Mouse (Mus musculus): ENCODE data around the gene Sema4f.
A peak's percentile ranks its signal among the peaks of the same experiment; 100 is the strongest.

The Sema4f gene

DNA sequence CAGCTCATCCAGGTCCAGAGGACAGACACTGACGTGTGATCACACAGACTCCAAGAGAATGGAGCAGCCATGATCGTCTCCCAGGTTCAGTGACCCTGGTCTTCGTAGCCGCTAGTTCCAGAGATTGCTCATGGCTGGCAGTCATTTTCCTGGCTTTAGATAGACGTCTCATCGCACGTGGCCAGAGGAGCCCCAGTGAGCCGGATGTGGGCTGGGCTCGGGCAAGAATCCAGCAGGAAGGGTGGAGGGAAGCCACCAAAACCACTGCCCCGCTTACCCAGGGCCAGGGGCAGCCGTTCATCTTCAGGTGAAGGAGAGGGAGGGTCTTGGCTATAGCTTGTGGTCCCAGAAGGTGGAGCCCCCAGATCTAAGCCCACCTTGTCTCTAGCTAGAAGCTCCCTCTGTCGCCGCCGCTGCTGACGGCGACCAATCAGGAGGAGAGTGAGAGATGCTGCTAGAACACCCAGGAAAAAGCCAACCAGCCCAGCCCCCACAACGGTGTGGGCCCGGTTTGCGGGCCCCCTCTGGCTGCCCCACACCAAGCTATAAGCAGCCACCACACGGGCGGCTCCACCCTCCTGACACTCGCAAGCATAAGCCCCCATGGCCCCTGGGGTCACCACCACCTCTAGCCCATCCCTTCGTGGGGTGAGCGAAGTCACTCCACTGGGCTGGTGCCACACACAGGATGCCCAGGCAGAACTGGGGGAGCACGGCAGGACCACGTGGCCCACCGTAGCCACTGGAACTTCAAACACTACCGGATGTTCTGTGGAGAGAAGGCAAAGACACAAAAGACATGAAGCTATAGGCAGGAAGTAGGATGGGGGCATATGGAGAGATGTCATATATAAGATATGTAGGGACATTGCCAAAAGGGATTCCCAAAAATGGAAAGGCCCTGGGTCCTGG lies 26.0 kb downstream of the Sema4f start:
- peak; percentile 60 to 80 for DNase-seq

DNA sequence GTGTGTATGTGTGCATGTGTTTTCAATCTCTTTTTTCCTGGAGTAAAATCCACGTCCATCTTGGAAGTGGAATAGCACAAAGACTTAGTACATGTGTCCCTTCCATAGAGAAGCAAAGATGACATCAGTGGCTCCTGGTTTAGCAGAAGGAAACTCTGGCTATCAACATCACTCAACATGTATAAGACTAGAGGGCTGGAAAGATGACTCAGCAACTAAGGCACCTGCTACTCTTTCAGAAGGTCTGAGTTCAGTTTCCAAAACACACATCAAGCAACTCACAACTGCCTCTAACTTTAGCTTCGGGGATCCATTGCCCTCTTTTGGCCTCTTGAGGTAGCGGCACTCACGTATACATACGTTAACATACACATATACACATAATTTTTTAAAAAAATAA lies 28.3 kb downstream of the Sema4f start:
- DNase-seq: peak in 1 of 2 experiments; percentile 9

DNA sequence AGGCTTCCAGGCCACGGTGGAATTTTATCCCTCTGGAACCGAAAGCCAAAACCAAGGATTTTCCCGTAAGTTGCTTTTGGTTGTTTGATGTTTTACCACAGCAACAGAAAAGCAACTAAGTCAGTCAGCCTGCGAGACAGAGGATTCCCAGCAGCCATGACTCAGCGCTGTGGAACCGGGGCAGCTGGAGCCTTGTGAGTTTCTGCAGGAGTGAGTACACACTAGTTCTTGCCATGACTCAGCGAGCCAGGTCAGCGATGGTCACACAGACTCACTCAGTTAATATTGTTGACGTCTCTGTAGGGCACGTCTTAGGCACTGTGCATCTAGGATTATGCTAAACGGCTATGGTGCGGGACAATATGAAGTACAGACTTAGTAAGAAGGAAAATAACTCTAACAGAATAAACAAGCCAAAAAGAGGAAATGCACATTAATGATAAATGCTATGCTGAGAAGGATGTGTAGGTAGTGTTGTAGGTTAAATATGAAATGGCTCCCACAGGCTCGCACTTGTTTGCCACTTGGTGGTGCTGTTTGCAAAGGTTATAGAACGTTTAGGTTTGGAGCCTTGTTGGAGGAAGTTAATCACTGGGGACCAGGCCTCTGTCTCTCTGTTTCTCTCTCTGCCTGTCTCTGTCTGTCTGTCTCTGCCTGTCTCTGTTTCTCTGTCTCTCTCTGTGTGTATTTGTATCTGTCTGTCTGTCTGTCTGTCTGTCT lies 30.3 kb downstream of the Sema4f start:
- DNase-seq: peak in 1 of 2 experiments; percentile 21

DNA sequence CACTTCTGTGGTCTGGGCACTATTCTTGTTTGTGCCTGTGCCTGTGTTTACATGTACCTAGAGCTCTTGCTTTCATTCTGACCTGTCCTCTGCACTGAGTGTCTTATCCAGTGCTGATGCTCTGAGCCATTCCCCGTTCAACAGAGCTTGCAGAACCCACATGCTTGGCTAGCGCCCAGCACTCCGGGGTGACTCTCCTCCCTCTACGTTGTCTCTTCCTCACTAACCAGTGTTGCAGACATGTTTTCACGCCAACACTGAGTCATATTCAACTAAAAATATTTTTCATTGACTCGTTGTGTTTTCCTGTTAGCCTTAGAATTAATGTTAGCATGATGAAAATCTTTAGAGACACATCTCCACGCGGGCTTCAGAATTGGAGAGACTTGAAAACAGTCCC lies 31.5 kb downstream of the Sema4f start:
- no peak for DNase-seq

DNA sequence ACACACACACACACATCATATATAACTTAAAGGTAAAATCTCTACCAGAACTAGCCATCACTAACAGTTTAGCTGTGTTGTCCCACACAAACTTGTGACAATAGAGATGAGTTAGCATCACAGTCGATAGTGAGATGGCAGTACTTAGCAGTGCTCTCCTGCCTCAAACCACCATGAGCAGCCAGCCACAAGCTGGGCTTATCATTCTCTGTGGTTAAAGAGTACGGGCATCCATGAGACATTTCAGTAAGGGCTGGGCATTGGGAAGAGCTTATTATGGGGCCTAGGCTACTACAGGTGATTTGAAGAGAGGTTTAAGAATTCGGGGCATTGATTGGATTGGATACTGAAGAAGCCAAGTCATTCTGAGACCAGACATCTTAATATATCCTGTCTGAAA lies 32.6 kb downstream of the Sema4f start:
- no peak for DNase-seq

DNA sequence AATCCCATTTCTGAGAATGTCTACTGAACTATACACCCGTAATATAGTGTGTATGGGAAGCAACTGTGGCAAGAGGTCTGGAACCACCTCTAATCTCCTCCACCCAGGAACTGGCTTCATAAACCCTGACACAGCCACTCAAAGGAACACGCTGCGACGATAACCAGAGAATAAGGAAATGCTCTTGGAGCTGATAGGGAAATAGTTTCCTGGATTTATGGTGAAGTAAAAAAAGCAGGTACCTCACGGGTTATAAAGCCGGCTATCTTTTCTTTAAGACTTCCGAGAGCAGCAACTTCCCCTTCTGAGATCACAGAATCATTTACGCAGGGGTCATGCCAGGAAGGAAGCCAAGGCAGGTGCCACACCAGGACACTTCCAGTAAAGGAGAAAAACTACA lies 37.0 kb downstream of the Sema4f start:
- no peak for DNase-seq

DNA sequence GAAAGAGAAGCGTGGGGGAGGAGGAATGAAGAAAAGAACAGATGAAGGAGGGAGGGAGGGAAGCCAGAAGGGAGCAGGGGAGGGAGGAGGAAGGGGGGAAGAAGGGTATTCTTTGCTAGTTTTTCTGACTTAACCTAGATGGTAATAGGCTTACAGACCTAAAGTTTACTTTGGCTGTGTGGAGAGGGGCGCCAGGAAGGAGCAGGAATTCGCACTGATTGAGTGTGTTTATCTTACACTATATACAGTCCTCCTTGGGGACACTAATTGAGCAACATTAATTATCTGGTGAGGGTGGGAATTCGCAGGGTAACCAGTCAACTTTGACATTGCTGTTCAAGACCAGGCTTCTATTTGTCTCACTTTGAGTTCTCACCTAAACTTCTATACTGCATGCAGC lies 40.8 kb downstream of the Sema4f start:
- no peak for DNase-seq

DNA sequence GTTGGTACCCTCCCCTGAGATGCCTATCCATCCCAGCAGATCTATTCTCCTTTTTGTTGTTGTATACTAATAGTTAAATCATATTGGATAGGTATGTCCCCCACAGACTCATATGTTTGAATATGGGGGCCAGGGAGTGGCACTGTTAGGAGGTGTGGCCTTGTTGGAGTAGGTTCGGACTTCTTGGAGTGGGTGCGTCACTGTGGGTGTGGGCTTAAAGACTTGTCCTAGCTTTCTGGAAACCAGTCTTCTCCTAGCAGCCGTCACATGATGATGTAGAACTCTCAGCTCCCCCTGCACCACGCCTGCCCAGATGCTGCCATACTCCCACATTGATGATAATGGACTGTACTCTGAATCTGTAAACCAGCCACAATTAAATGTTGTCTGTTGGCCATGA lies 41.3 kb downstream of the Sema4f start:
- no peak for DNase-seq

DNA sequence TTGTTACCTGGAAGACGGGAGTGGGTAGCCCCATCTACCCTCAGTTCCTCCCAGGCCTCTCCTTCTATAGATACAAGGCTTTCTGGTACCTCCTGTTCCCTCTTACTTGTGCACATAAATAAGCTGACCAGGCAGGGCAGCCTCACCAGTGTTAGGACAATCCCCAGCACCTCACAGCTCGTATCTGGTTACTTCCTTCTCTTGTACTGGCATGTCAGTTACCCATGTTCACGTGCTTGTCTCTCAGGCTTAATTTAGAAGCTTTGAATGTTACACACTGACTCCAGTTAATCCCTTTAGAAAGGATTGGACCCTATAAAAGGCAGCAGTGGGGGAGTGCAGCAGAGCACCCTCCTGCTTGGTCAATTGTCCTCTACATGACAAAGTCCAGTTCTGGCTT lies 42.3 kb downstream of the Sema4f start:
- DNase-seq: no peak

DNA sequence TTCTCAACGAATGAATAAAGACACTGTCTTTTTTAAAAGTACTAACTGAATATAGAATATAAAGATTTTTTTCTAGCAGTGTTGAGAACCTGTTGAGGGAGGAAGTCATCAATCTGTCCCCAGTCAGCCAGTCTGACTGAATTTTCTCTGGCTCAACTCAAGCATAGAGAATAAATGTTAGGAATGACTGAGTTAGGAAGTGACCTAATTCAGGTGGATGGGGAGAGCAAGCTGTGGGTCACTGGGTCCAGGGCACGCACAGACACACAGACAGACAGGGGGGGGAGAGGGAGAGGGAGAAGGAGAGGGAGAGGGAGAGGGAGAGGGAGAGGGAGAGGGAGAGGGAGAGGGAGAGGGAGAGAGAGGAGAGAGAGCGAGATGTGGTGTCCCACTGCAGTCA lies 46.2 kb downstream of the Sema4f start:
- DNase-seq: no peak

DNA sequence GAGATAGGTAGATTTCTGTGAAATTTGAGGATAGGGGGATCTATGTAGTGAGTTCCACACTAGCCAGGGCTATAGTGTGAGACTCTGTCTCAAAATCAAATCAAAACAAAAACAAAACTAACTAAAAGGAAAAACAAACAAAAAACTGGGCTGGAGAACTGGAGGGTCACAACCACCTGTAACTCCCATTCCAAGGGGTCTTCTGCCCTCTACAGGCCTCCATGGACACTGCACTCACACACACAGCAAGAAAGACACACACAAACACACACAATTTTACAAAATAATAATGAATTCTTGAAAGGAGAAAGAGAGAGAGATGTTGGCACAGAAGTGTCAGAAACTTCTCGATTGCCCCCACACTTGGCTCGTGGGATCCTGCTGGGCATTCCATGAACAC lies 47.0 kb downstream of the Sema4f start:
- no peak for DNase-seq

DNA sequence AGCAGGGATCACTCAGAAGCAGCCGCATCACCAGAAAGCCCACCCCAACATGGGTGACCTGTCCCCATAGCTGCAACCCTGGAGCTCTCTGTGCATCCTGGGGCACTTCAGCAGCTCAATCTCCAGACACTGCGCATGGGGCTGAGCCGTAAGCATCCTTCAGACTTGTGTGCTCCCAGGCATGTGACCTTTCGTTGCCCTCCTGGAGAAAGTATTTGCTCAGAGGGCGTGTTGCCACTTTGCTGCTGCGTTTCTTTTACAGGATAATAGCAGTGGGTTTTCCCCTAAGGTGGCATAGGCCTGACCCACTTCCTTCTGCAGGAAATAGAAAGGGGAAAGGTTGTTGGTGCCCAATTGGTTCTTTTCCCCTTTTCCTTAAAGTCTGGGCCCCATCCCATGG lies 48.1 kb downstream of the Sema4f start:
- DNase-seq: no peak

DNA sequence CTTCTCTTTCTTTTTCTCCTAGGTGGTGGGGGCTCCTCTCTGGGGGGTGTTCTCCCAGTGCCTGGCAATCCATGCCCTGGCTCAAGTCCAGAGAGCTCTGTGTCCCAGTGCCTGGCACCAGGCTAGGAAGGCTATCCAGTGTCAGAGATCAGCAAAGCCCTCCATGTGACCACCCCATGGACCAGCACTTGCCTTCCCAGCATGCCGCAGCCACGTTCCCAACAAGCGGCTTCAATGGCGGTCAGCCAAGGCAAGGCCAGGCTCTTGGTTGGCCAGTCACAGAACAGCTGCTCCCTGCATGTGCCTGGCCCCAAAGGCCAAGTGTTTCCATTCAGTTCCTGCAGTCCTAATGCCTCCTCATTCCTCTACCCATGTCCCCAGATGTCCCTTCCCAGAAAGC lies 53.2 kb downstream of the Sema4f start:
- no peak for DNase-seq

DNA sequence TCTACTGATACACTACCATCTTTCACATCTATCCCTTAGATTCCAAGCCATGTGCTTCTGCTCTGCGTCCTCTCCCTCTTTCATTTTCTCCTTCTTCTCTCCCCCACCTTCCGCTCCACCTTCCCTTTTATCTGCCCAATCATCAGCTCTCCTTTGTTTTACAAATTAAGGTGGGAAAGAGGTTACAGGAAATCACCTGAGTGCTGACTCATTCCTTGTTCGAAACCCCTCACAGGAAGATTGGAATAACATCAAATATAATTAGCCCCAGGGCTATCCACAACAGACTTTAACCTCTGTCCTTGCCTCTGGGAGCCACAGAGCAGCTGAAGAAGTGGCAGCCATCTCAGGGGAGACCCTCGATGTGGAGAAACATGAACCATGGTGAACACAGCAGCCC lies 53.7 kb downstream of the Sema4f start:
- no peak for DNase-seq

DNA sequence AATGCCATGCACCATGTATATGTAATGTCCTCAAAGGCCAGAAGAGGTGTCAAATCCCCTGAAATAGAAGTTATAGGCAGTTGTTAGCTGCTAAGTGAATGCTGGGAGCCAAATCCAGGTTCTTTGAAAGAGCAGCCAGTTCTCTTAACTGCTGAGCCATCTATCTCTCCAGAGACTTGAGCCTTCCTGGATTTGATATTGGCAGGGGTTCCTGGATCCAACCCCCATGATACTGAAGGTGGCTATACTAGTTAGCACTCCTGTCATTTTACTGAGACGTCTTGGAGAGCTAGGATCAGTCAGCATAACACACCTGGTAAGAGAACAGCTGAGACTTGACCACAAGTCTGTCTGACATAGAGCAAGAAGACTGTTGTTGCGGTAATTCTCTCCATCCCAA lies 54.1 kb downstream of the Sema4f start:
- DNase-seq: no peak

DNA sequence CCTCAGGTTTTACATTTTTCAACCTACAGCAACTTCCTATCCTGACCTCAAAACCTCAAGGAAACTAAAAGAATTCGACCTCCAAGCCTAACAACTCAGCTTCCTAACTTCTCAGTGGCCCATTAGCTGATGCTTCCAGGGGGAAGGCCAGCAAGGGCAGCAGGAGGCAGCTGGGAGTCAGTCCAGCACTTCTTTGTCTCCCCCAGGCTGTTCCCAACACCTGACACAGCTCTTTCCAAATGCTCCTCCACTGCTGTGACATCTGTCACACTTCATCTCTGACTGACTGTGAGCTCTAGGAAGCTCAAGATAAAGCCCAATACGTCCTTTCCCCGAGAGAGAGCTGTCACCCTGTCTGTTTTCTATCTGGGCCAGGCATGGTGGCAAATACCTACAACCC lies 55.0 kb downstream of the Sema4f start:
- no peak for DNase-seq

DNA sequence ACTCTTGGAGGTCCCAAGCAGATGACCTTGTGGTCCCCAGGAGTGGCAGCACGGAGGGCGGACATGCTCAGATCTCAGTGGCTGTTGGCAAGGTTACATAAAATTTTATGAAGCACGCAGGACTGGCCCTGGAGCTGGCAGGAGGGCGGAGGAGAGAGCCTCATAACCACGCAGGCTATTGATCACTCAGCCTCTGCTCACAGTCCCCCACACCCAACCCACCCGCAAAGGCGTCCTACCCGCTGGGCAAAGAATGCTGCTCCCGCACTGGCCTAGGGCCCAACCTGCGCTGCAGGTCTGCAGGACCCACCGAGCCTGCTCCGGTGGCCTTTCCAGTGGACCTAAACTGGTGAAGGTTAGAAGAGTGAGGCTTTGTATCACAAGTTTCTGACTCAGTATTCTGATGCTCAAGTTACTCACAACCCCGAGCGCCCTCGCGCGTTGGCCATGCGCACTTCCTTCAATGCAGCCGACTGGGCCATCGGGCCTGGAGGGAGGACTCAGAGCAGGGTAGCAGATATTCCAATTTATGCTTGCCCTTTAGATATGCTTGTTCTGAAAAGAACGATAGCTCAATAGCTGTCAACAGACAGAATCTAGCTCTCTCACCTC lies 58.0 kb downstream of the Sema4f start:
- DNase-seq: no peak

DNA sequence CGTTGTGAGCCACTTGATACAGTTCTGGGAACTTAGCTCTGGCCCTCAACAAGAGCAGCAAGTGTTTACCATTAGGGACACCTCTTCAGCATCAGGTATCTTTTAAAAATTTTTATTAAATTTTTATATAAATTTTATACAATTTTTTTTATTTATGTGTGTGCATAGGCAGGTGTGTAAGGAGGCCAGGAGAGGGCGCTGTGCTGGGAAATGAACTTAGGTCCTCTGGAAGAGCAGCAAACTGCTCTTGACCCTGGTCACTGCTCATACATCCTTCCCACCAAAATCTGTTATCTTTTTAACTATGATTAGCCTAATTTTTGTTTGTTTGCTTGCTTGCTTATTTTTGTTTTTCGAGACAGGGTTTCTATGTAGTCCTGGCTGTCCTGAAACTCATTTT lies 58.8 kb downstream of the Sema4f start:
- DNase-seq: no peak

DNA sequence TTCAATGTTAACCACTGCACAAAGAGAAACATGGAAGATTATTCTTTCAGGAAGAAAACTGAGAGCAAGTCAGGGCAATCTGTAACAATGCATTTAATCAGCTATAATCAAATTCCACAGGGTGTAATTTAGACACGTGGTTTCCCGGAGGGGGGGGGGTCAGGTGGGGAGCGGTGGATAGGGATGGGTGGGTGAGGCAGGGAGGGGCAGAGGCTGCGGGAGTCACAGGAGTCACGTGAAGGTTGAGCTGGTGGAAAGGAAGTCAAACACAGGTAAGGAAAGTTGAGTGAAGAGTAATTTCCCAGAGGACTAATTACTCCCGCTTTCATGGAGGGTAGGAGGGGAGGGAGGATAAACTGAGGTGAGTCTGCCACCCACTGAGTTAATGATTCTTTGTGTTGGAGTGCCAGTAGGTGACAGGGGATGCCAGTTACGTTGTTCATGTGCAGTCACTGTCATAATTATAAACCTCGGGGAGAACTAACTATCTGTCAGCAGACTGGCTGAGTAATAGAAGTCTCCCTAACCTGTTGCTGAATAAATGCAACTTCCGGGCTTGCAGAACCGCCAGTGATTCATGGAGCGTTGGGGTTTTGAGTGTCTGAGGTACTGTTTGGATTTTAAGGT lies 60.0 kb downstream of the Sema4f start:
- DNase-seq: no peak

DNA sequence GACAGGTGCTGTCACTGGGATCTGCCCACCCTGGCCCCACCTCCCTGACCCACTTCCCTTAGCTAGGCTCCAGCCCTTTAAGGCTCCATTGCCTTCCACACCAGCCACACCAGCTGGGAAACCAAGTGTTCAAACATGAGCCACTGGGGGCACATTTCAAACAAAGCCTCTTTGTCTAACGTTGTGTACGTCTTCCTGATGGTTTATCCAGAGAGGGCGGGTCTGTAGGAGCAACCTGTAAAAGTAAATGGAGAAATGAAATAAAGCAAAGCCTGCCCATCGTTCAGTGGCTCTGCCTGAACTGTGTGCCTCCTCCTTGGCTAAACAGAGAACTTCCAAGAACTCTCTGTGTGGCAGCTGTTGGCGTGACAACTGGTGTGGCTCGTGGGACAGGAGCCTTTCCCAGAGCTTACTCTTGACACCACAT lies 64.0 kb downstream of the Sema4f start:
- DNase-seq: peak in 1 of 2 experiments; percentile 21

DNA sequence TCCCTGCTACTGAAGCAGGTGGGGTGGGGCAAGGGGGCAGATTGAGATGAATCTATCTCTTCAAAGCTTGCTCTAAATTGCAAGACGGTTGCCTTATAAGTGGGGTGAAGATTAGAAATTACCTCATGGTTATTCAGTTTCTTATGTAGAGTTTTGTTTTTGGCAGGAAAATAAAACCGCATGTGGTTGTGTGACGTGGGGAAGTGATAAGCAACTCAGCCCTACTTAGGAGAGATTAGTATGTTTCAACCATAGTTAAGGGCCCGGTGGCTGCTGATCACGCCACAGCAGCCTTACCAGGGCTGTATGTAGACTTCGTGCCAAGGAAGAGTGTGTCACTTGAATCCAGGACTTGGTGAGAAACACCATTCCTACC lies 67.2 kb downstream of the Sema4f start:
- no peak for DNase-seq

DNA sequence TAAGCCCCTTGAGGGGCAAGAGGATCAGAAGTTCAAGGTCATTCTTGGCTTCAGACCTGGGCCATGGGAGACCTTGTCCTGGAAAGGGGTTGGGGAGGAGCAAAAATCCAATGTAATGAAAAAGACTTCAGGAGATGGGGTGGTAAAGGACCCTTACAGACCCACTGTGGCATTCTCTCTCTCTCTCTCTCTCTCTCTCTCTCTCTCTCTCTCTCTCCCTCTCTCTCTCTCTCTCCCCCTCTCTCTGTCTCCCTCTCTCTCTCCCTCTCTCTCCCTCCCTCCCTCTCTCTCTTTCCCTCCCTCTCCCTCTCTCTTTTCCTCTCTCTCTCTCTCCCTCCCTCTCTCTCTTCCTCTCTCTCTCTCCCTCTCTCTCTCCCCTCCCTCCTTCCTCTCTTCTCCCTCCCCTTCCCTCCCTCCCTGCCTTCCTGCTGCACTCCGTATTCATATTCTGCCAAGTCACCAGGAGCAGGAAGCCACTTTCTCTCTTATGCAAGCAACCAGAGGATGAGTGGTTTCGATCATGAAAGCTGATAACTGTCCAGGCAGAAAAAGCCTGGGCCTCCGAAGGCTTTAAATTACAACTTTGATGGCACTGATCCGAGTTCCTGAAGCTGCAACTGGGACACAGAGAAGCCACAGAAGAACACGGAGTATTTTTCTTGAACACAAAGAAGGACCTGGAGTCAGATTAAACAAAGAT lies 67.8 kb downstream of the Sema4f start:
- DNase-seq: no peak

DNA sequence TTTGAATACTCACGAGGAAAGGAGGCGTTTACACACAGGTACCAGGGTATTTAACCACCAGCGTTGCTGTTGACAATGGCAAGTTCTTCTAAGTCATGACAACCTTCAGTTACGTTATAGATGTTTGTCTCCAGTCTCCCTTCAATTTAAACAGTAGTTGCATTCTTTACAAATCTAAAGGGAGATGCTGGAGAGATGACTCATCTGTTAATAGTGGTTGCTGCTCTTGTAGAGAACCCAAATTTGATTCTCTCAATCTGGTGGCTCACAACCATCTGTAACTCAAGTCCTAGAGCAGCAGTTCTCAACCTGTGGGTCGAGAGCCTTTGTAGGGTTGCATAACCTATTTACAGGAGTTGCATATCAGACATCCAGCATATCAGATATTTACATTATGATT lies 71.1 kb downstream of the Sema4f start:
- no peak for DNase-seq
